Mouse (Mus musculus) neural tube, embryonic 13.5 days (tissue): ENCODE data around the gene Srebf1. TPM values are rescaled to one million over a fixed set of nuclear protein-coding genes. Genes with fewer than 3 reads are reported as not detected.

ENCODE experiments used
- ATAC-seq: fragments of 200-750 bp; cut with Nextera tagmentation; 2 replicates; pipeline ENCODE4 v1.8.0; 2017; ENCODE audit warnings: low read depth, mild to moderate bottlenecking, moderate TSS enrichment, moderate library complexity
- H3K27ac ChIP-seq: fragments of 300-500 bp; sonication (generic); replicated peaks from 2 replicates; pipeline ENCODE4 v1.5.1; 2015; ENCODE audit warnings: moderate library complexity, mild to moderate bottlenecking, inconsistent platforms
- H3K27me3 ChIP-seq: fragments of 300-500 bp; sonication (generic); 2 replicates; pipeline ENCODE4 v1.6.1; 2015; ENCODE audit warnings: mild to moderate bottlenecking, inconsistent platforms
- H3K36me3 ChIP-seq: fragments of 300-500 bp; sonication (generic); 2 replicates; pipeline ENCODE4 v1.6.1; 2015; ENCODE audit warnings: mild to moderate bottlenecking, inconsistent platforms
- H3K4me1 ChIP-seq: fragments of 300-500 bp; sonication (generic); replicated peaks from 2 replicates; pipeline ENCODE4 v1.6.1; 2015; ENCODE audit warnings: inconsistent platforms
- H3K4me2 ChIP-seq: fragments of 300-500 bp; sonication (generic); 2 replicates; pipeline ENCODE4 v1.6.1; 2015; ENCODE audit warnings: inconsistent platforms, mild to moderate bottlenecking, moderate library complexity
- H3K4me3 ChIP-seq: fragments of 300-500 bp; sonication (generic); 2 replicates; pipeline ENCODE4 v1.5.1; 2015; ENCODE audit warnings: mild to moderate bottlenecking, inconsistent platforms
- H3K9ac ChIP-seq: fragments of 300-500 bp; sonication (generic); 2 replicates; pipeline ENCODE4 v1.6.1; 2015; ENCODE audit warnings: moderate library complexity, mild to moderate bottlenecking, inconsistent platforms
- H3K9me3 ChIP-seq: fragments of 300-500 bp; sonication (generic); 2 replicates; pipeline ENCODE4 v1.6.1; 2016; ENCODE audit warnings: inconsistent platforms
- WGBS: fragments of 180-500 bp; shearing (Covaris S2); methylation state at CpG from one replicate; pipeline ENCODE4 v1.1.7; 2015; 5-methylcytosine and 5-hydroxymethylcytosine counted together
- polyA plus RNA-seq: library from polyadenylated mRNA; unstranded; fragments of >200 nt; fragmentation: Nextera tagmentation; extraction: Ambion mirVana; gene quantifications from 2 replicates; pipeline ENCODE4 v1.2.1, GENCODE M21; 2015

The Srebf1 gene
- polyA plus RNA-seq, 1 experiment from 2014 or later = 38.5 TPM

DNA sequence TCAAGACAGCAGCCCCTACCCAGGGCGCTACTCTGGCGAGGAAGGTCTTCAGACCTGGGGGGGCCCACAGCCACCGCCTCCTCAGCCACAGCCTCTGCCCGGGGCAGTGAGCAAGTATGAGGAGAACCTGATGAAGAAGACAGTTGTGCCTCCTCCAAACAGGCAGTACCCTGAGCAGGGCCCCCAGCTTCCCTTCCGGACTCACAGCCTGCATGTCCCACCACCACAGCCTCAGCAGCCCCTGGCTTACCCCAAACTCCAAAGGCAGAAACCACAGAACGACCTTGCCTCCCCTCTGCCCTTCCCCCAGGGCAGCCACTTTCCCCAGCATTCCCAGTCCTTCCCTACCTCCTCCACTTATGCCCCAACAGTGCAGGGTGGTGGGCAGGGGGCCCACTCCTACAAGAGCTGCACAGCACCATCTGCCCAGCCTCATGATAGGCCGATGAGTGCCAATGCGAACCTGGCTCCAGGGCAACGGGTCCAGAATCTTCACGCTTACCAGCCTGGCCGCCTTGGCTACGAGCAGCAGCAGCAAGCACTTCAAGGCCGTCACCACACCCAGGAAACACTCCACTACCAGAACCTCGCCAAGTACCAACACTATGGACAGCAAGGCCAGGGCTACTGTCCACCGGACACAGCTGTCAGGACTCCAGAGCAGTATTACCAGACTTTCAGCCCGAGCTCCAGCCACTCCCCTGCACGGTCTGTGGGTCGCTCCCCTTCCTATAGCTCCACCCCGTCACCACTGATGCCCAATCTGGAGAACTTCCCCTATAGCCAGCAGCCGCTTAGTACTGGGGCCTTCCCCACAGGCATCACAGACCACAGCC is 36.8 kb downstream of the Srebf1 start:
- H3K36me3 ChIP-seq = peaks cover 57% of the 10 kb centered on the region
- no peaks in the 10 kb centered on the region for H3K27me3 ChIP-seq
- H3K9me3 ChIP-seq = no peaks in the 10 kb centered on the region
- ATAC-seq = peak; percentile 11; the same call in 1 of the 2 replicates
- H3K4me1 ChIP-seq = peaks cover 83% of the 10 kb centered on the region
- peak overlapping the region; percentile 67 for H3K9ac ChIP-seq
- H3K4me2 ChIP-seq = peak overlapping the region; percentile 13; the same call in 1 of the 2 replicates
- no peak overlapping the region for H3K4me3 ChIP-seq
- H3K27ac ChIP-seq = peak overlapping the region; percentile 95
- 77% methylated on average over 20 of the region's 20 CpGs for WGBS

DNA sequence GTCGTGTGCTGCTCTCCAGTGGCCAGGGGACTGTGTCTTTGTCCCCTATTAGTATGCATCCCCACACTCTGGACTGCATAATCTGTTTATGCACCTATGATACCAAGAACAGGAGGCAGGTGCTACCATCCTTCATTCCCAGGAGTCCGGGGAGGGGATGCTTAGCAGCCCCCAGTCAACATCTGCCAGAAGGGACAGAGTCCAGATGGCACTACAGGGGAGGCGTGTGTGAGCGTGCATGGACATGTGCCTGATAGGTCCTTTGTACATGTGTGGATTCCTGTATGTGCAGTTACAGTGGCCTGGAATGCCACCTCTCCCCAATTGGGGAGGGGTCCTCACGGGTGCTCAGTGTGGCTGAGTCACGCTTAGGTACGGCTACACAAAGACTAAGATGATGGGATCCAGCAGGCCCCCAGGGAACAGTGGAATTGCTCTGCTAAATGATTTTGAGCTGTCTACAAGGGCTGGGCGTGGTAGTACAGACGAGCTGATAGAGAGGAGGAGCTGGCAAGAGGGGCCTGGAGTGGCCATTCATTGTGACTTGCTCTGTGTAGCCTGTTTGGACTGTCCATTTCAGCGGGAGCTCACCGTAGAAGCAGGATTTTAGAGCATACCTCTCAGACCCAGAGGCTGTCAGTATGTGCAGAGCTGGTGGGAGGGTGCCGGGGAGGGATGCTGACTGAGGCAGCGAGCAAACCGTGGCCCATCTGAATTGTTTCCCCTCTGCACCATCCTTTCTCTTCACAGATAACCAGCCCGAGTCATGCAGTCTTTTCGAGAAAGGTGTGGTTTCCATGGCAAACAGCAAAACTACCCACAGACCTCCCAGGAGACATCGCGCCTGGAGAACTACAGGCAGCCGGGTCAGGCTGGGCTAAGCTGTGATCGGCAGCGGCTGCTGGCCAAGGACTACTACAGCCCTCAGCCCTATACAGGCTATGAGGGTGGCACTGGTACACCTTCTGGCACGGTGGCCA is 37.7 kb downstream of the Srebf1 start:
- Histone ChIP-seq H3K4me1 (peaks cover 84% of the 10 kb centered on the region), H3K27ac (peak overlapping the region; percentile 95), H3K4me2 (peak overlapping the region; percentile 13), H3K4me3 (no peak overlapping the region), H3K9me3 (no peaks in the 10 kb centered on the region), H3K27me3 (no peaks in the 10 kb centered on the region), H3K9ac (peak overlapping the region; percentile 67), H3K36me3 (peaks cover 47% of the 10 kb centered on the region)
- ATAC-seq = peak; percentile 27
- WGBS = 31% methylated on average over 22 of the region's 22 CpGs

DNA sequence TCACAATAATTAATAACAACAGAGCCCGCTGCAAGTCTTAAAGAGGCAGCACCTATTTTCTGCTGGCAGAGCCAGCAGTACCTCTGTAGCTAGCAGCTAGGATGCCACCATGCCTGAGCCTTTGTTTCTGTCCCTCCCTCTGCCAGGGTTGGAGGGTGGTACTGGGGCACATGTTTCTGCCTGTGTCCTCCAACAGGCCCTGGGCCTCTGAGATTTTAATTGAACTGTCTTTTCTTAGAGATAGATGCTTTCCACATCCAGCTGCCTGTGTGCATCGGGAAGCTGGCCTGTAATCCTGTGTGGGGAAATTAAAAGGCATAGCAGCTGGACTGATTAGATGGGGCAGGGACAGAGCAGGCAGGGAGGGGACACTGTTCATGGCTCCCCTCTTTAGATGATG is 39.6 kb downstream of the Srebf1 start:
- 37% methylated on average over 2 of the region's 2 CpGs for WGBS
- H3K9me3 ChIP-seq = no peaks in the 10 kb centered on the region
- no peaks in the 10 kb centered on the region for H3K27me3 ChIP-seq
- ATAC-seq = peak; percentile 33
- no peak overlapping the region for H3K4me3 ChIP-seq
- peaks cover 98% of the 10 kb centered on the region for H3K4me1 ChIP-seq
- H3K9ac ChIP-seq = peak overlapping the region; percentile 67
- H3K4me2 ChIP-seq = peak overlapping the region; percentile 13
- H3K27ac ChIP-seq = peak overlapping the region; percentile 95
- H3K36me3 ChIP-seq = peaks cover 28% of the 10 kb centered on the region

DNA sequence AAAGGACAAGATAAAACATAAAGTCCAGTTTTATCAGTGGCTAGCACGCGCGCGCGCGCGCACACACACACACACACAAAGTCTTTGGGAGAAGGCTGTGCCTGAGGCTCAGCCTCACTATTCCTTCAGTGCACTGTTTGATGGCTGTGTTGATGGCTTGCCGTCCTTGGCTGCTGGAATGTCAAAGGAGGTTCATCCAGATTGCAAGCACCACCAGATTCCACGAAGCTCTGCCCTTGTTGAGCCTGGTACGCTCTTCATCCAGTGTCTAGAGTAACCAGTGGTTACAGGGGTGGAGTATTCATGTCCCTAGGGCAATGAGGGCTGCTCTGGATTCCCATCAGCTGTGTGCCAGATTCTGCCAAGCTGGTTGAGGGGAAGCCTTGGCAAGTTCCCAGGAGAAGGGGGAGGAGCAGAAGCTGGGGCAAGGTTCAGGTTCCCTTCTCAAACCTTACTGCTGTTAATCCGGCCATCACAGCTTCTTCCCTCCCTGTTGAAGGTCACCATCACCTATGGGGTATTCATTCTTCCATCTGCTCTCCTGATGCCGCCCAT is 40.2 kb downstream of the Srebf1 start:
- H3K9me3 ChIP-seq = no peaks in the 10 kb centered on the region
- no peak for ATAC-seq
- peak overlapping the region; percentile 95 for H3K27ac ChIP-seq
- H3K27me3 ChIP-seq = no peaks in the 10 kb centered on the region
- H3K4me2 ChIP-seq = peak overlapping the region; percentile 13
- H3K4me3 ChIP-seq = no peak overlapping the region
- WGBS = 71% methylated on average over 12 of the region's 12 CpGs
- H3K4me1 ChIP-seq = peaks cover 98% of the 10 kb centered on the region
- H3K9ac ChIP-seq = peak overlapping the region; percentile 67
- peaks cover 23% of the 10 kb centered on the region for H3K36me3 ChIP-seq

DNA sequence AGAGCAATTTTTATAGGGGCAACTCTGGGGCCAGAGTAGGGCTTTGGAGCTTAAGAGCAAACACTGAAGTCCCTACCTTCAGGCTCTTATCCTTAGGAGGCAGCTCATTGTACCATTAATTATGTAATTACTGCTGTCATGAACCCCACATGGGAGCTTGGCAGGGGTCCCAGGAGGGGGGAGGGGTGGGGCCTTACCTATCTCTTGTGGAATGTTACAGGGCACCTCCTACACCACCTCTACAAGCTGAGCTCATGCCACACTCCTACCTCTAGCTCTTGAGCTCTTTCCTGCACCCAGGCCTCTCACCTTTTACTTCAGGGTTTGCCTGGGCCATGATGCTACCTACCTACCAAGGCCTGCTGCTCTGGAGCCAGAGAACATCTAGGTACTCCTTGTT is 43.9 kb downstream of the Srebf1 start:
- peak overlapping the region; percentile 93; the same call in 1 of the 2 replicates for H3K9ac ChIP-seq
- peak overlapping the region; percentile 100 for H3K27ac ChIP-seq
- H3K4me1 ChIP-seq = peaks cover 98% of the 10 kb centered on the region
- H3K36me3 ChIP-seq = no peaks in the 10 kb centered on the region; the same call in 1 of the 2 replicates
- no peak for ATAC-seq
- H3K27me3 ChIP-seq = no peaks in the 10 kb centered on the region
- H3K9me3 ChIP-seq = no peaks in the 10 kb centered on the region
- peak overlapping the region; percentile 98; the same call in 1 of the 2 replicates for H3K4me2 ChIP-seq
- H3K4me3 ChIP-seq = no peak overlapping the region

DNA sequence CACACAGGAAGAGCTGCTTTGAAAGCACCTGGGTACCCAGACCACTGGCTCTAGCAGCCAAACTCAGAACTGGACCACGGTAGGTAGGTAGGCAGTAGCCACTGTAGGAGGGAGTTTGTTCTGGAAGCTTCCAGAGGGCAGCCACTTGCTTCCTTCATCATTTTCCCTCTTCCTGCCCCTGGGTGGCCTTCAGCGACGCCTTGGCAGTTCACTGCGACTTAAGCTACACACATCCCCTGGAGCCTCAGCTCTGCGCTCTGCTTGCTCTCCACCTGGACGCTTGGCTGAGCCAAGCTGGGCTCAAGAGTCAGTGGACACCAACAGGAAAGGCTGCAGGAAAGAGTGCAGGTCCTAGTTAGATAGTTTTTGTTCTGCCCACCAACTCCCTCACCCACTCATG is 44.4 kb downstream of the Srebf1 start:
- H3K4me2 ChIP-seq = peak overlapping the region; percentile 98
- peak overlapping the region; percentile 68 for H3K4me3 ChIP-seq
- peaks cover 98% of the 10 kb centered on the region for H3K4me1 ChIP-seq
- no peaks in the 10 kb centered on the region for H3K27me3 ChIP-seq
- H3K36me3 ChIP-seq = no peaks in the 10 kb centered on the region; the same call in 1 of the 2 replicates
- no peak for ATAC-seq
- peak overlapping the region; percentile 93 for H3K9ac ChIP-seq
- H3K27ac ChIP-seq = peak overlapping the region; percentile 100
- 58% methylated on average over 6 of the region's 6 CpGs for WGBS
- H3K9me3 ChIP-seq = no peaks in the 10 kb centered on the region

DNA sequence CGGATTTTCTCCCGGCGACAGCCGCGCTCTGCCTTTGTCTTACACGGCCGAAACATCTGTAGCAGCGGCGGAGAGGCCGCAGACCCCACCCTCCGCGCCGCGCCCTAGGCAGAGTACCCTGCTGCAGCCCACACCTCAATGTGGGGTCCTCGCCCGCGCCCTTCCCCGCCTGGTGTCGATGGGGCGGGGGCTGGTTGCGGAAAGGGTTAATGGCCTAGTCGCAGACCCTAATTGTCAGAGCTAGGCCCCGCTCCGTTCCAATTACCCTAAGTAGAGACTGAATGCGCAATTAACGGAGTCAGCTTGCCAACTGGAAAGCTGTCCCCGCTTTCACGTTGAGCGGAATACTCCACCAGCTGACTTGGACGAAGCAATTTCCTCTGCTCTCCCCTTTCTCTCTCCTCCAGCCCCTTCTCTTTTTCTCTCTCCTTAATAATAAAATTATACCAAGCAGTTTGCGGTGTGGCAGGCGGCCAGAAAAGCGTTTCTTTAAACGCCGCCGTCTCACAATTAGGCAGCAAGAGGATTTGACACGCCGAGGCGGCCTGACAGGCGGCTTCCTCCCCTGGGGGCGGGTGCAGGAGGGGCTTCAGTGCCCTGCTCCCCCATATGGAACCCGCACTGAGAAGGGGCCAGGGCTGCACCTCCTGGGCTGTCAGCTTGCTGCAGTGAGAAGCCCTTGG is 45.3 kb downstream of the Srebf1 start:
- Histone ChIP-seq H3K4me1 (peaks cover 98% of the 10 kb centered on the region), H3K27ac (peak overlapping the region; percentile 100), H3K9ac (peak overlapping the region; percentile 93), H3K4me3 (peak overlapping the region; percentile 68), H3K4me2 (peak overlapping the region; percentile 98), H3K27me3 (no peaks in the 10 kb centered on the region), H3K36me3 (no peaks in the 10 kb centered on the region; the same call in 1 of the 2 replicates), H3K9me3 (no peaks in the 10 kb centered on the region)
- WGBS = under 1% methylated on average over 42 of the region's 42 CpGs
- ATAC-seq = peak; percentile 58

DNA sequence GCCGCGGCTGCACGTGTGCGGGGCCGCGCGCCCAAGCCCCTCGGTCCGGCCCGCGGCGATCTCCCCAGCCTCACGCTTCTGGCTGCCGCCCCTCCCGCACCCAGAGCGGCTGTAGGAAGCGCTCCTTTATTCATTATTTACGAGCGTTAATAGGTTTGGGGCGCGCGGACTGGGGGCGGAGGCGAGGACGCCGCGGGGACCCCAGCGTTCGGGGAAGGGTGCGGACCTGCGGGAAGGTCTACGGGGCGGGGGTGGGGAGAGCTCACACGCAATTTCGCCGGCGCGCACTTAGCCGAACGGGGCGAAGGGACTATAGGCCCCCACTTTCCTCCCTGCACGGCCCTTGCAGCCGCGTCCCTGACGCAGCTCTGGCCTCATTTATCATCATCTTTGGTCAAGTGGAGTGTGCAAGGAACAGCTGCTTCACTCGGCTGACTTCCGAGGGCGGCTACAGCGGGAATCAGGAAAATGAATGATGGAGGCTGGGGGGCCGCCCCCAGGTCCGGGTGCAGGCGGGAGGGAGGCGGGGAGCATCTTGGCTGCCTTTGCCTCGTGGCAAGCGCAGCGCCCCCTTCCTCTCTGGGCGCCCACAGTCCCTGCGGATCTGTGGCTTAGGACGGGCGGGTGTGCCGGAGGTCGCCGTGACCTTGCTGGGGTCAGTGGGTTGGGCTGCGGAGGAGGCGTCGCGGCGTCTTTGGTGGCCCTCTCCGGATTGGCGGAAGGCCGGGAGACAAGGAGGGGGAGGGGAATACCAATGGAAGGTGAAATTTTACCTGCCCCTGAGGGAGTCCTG is 46.0 kb downstream of the Srebf1 start:
- peak overlapping the region; percentile 68 for H3K4me3 ChIP-seq
- H3K36me3 ChIP-seq = no peaks in the 10 kb centered on the region; the same call in 1 of the 2 replicates
- ATAC-seq = peak; percentile 68
- H3K4me2 ChIP-seq = peak overlapping the region; percentile 98
- peak overlapping the region; percentile 93 for H3K9ac ChIP-seq
- H3K4me1 ChIP-seq = peaks cover 97% of the 10 kb centered on the region
- no peaks in the 10 kb centered on the region for H3K27me3 ChIP-seq
- under 1% methylated on average over 71 of the region's 71 CpGs for WGBS
- peak overlapping the region; percentile 100 for H3K27ac ChIP-seq
- no peaks in the 10 kb centered on the region for H3K9me3 ChIP-seq

DNA sequence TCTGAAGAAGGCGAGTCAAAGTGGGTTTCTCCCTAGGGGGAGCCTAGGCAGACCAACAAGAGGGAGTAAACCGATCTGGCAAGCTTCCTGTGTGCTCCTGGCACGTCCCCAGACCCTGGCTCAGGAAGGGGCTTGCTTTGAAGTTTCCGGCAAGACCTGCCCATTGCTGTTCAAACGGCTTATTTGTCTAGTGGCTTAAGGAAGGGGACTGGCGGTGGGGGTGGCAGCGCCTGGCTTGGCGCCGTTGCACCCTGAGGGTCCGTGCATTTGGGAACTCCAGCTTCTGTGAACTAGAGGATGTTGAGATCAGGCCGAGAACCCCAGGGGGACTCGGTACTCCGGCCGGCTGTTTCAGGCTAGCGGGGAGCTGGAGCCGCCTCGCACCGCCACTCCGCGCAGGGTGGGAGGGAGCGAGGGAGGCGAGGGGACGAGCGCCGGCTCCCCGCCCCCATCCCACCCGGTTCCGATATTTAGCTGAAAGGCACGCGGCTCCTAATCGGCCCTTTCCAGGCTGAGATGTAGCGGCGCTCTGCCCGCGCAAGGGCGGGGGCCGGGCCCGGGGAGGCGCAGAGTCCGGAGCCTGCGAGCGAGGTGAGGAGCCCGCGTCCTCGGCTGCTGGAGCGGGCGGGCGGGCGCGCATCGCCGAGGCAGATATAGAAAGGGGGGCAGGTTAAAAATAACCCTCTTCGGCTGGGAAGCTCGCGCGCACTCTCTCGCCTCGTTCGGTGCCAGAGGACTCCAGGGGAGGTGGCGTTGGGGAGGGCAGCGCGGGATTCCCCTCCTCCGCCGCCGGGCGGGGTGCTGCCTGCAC is 46.8 kb downstream of the Srebf1 start:
- peak overlapping the region; percentile 100 for H3K27ac ChIP-seq
- H3K27me3 ChIP-seq = no peaks in the 10 kb centered on the region
- H3K4me3 ChIP-seq = peak overlapping the region; percentile 68
- ATAC-seq = peak; percentile 50
- H3K4me1 ChIP-seq = peaks cover 95% of the 10 kb centered on the region
- H3K9me3 ChIP-seq = no peaks in the 10 kb centered on the region
- no peaks in the 10 kb centered on the region; the same call in 1 of the 2 replicates for H3K36me3 ChIP-seq
- H3K4me2 ChIP-seq = peak overlapping the region; percentile 98
- under 1% methylated on average over 65 of the region's 66 CpGs for WGBS
- peak overlapping the region; percentile 93 for H3K9ac ChIP-seq

DNA sequence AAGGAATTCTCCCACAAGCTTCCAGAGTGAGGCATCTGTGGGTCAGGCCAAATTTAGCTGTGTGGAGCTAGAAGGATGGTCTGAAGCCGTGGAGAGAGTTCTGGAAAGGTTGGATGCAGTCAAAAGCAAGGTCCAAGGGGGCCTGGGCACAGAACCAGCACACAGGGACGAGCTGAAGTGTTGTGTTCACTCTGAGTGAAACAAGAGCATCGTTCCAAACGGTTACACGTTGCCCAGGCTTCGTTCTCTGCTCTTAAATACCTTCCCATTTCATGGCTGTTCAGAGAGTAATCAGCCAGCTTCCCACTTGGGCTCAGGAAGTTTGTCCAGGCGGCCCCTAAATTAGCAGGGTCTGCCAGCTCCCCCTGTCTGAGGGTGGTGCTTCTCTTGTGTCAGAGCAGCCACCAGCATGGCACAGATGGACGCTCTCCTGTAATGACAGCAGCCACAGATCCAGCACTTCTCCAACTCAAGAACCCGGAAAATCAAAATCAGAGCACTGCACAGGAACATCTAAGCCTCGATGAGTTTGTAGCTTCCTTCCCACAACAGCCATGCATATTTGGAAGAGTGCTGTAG is 48.7 kb downstream of the Srebf1 start:
- H3K9ac ChIP-seq = peak overlapping the region; percentile 27; the same call in 1 of the 2 replicates
- H3K4me3 ChIP-seq = no peak overlapping the region
- no peaks in the 10 kb centered on the region for H3K27me3 ChIP-seq
- H3K4me2 ChIP-seq = no peak overlapping the region
- H3K9me3 ChIP-seq = no peaks in the 10 kb centered on the region
- peak overlapping the region; percentile 100 for H3K27ac ChIP-seq
- no peak for ATAC-seq
- peaks cover 95% of the 10 kb centered on the region for H3K4me1 ChIP-seq
- 61% methylated on average over 10 of the region's 10 CpGs for WGBS
- peaks cover 4% of the 10 kb centered on the region; the same call in 1 of the 2 replicates for H3K36me3 ChIP-seq
